ENCODE assay signal across 8 mouse cellular contexts in the genomic region with DNA sequence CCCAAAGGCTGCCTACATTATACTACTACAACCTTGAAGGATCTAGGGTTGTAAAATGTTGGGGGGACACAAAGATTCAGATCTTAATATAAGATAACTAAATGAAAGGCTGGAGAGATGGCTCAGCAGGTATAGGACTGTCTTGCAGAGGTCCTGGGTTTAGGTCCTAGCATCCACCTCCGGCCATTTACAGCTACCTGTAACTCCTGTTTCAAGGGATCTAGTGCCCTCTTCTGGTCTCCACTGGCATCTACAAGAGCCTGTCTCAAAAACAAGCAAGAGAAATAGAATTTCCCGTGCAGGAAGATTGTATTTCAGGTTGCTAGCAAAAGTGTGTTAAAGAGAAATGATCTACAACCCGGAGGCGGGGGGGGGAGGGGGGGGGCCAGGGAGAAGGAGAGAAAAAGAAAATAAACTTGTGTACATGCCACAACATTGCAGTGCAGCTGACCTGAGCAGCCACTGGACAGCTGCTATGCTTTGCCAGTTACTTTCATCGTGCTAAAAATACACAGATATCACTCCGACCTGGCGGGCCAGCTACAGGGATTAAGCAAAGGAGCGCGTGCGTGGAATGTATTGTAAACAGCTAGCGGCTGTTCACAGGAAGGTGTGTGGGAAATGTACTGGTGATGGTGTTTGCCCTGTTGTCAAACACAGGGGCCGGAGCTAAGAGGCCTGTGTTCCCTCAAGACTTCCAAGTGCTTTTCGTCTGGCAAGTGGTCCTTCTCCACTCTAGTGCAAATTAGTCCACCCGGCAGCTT. TPM values are rescaled to one million over a fixed set of nuclear protein-coding genes. Genes with fewer than 3 reads are reported as not detected.
DNase-seq lines count a peak whose midpoint lies in the region; ATAC-seq and TF ChIP-seq lines count a peak whose summit lies in the region.

No protein-coding gene starts in this region.

- ATAC-seq in liver, embryonic 14.5 days (ENCODE audit: insufficient read depth), result no peak
- no peak for ATAC-seq in stomach, embryonic 14.5 days (ENCODE audit: insufficient number of reproducible peaks, insufficient read depth, low FRiP score, low read depth)

- H3K4me3 ChIP-seq in gastrocnemius, adult 2 months, result peak overlapping the region; percentile 67
- no peak overlapping the region for H3K4me3 ChIP-seq in liver, embryonic 14.5 days (ENCODE audit: insufficient read depth in 1 of 2, low read depth in 2 of 2, low read length in 2 of 2)
- no peak overlapping the region for H3K4me3 ChIP-seq in stomach, embryonic 14.5 days (ENCODE audit: low read depth, low read length)

- H3K27me3 ChIP-seq in liver, embryonic 14.5 days (ENCODE audit: control insufficient read depth, insufficient read depth, low read length), result no peaks in the 10 kb centered on the region
- no peaks in the 10 kb centered on the region for H3K27me3 ChIP-seq in stomach, embryonic 14.5 days (ENCODE audit: control insufficient read depth, insufficient read depth, low read length)

- peak; percentile 76 for TF ChIP-seq CTCF in gastrocnemius, adult 2 months (IDR thresholded peaks at IDR 0.05)
- TF ChIP-seq CTCF in liver, embryonic 14.5 days (IDR thresholded peaks at IDR 0.05; ENCODE audit: low read depth), result peak; percentile 77

- WGBS in liver, embryonic 14.5 days (ENCODE audit: insufficient replicate concordance), result 38% methylated on average over 14 of the region's 14 CpGs
- 13% methylated on average over 14 of the region's 14 CpGs for WGBS in stomach, embryonic 14.5 days

- no peaks in the 10 kb centered on the region for H3K36me3 ChIP-seq in liver, embryonic 14.5 days (replicated peaks; ENCODE audit: control insufficient read depth, insufficient read depth, low read depth)
- H3K36me3 ChIP-seq in stomach, embryonic 14.5 days (ENCODE audit: control insufficient read depth, insufficient read depth, low read length), result no peaks in the 10 kb centered on the region

- DNase-seq in gastrocnemius, adult 2 months, result peak; percentile 76
- DNase-seq in gastrocnemius, postnatal 36 days, result no peak
- peak; percentile 90 for DNase-seq in ES-CJ7 (ENCODE audit: low read depth, low spot score)
- DNase-seq in embryo, embryonic 11 days, result peak; percentile 57
- DNase-seq in heart, postnatal 4 days, result peak; percentile 63
- DNase-seq in liver, embryonic 14.5 days (ENCODE audit: low read depth in 3 of 3, low spot score in 3 of 3), result peak in 2 of 3 experiments; percentile 57 to 59
- DNase-seq in frontal cortex, postnatal 25 days (ENCODE audit: low spot score in 2 of 2), result no peak

- H3K9ac ChIP-seq in liver, embryonic 14.5 days (replicated peaks), result no peak overlapping the region
- no peak overlapping the region for H3K9ac ChIP-seq in stomach, embryonic 14.5 days (replicated peaks; ENCODE audit: low read depth, low read length)

- TF ChIP-seq EP300 in liver, embryonic 14.5 days (IDR thresholded peaks at IDR 0.05; ENCODE audit: low read depth), result no peak

- intact Hi-C loops in gastrocnemius, adult 2 months (cut with DNase I), result loop anchor here (1.0 to 2.0 kb wide), 2 partner anchors 45 to 93 kb away; a partner anchor contains a TSS
- intact Hi-C loops in gastrocnemius, postnatal 36 days (cut with DNase I), result no loop called here

- H3K4me2 ChIP-seq in liver, embryonic 14.5 days (ENCODE audit: low read depth), result no peak overlapping the region
- H3K4me2 ChIP-seq in stomach, embryonic 14.5 days (replicated peaks; ENCODE audit: low read depth, low read length), result 0 out of 2 replicates have a peak overlapping the region, but pooled peaks have one; percentile 14

- peaks cover 11 to 13% of the 10 kb centered on the region in 2 experiments for H3K4me1 ChIP-seq in liver, embryonic 14.5 days (replicated peaks; ENCODE audit: control insufficient read depth in 2 of 2, insufficient read depth in 2 of 2, low read length in 1 of 2)
- H3K4me1 ChIP-seq in stomach, embryonic 14.5 days (ENCODE audit: control insufficient read depth, insufficient read depth, low read length), result 0 out of 2 replicates have a peak, but pooled peaks cover 9% of the 10 kb centered on the region

- H3K27ac ChIP-seq in gastrocnemius, adult 2 months, result peak overlapping the region; percentile 98
- H3K27ac ChIP-seq in liver, embryonic 14.5 days, result no peak overlapping the region
- H3K27ac ChIP-seq in stomach, embryonic 14.5 days (ENCODE audit: low read length), result peak overlapping the region; percentile 71

- no peaks in the 10 kb centered on the region for H3K9me3 ChIP-seq in liver, embryonic 14.5 days (ENCODE audit: control insufficient read depth, low read length)
- no peaks in the 10 kb centered on the region for H3K9me3 ChIP-seq in stomach, embryonic 14.5 days (ENCODE audit: control insufficient read depth, low read depth, low read length)

RNA-seq across cellular contexts. Expression of a gene that starts 8.3 kb away (rescaled TPM):
- total RNA-seq in gastrocnemius, adult 2 months (2021), result 10 to 100 TPM; 19.2 to 23.2 TPM
- 10 to 100 TPM; 18.9 to 19.0 TPM for total RNA-seq in gastrocnemius, postnatal 36 days (2021)
- 10 to 100 TPM; 12.1 to 12.7 TPM for total RNA-seq in heart, postnatal 4 days (2021)
- 17.7 and 19.0 TPM in 2 replicates for polyA plus RNA-seq in liver, embryonic 14.5 days (2012; rRNA removed)
- polyA plus RNA-seq in liver, embryonic 14.5 days (2014; fragmentation: Nextera tagmentation; extraction: Ambion mirVana), result 18.0 and 18.1 TPM in 2 replicates
- 9.0 and 9.3 TPM in 2 replicates for polyA plus RNA-seq in stomach, embryonic 14.5 days (2014; fragmentation: Nextera tagmentation; extraction: Ambion mirVana)

RNA-seq across cellular contexts. Expression of a gene that starts 13.1 kb away (rescaled TPM):
- total RNA-seq in gastrocnemius, adult 2 months (2021), result not detected
- total RNA-seq in gastrocnemius, postnatal 36 days (2021), result not detected
- not detected for total RNA-seq in heart, postnatal 4 days (2021)
- not detected in 2 replicates for polyA plus RNA-seq in liver, embryonic 14.5 days (2012; rRNA removed)
- not detected in 2 replicates for polyA plus RNA-seq in liver, embryonic 14.5 days (2014; fragmentation: Nextera tagmentation; extraction: Ambion mirVana)
- polyA plus RNA-seq in stomach, embryonic 14.5 days (2014; fragmentation: Nextera tagmentation; extraction: Ambion mirVana), result not detected in 2 replicates

RNA-seq across cellular contexts. Expression of a gene that starts 45.1 kb away (rescaled TPM):
- 10 to 100 TPM; 32.1 to 38.7 TPM for total RNA-seq in gastrocnemius, adult 2 months (2021)
- 10 to 100 TPM; 35.9 to 39.1 TPM for total RNA-seq in gastrocnemius, postnatal 36 days (2021)
- 10 to 100 TPM; 19.2 to 19.8 TPM for total RNA-seq in heart, postnatal 4 days (2021)
- polyA plus RNA-seq in liver, embryonic 14.5 days (2012; rRNA removed), result 7.4 and 9.2 TPM in 2 replicates
- 6.3 and 8.1 TPM in 2 replicates for polyA plus RNA-seq in liver, embryonic 14.5 days (2014; fragmentation: Nextera tagmentation; extraction: Ambion mirVana)
- 17.8 and 20.5 TPM in 2 replicates for polyA plus RNA-seq in stomach, embryonic 14.5 days (2014; fragmentation: Nextera tagmentation; extraction: Ambion mirVana)

Comparison
In these comparisons a context has a peak if more than half of its experiments do, and no peak if none do; other contexts are left out.
1. DNase-seq: peak in gastrocnemius, adult 2 months (single experiment), ES-CJ7 (single experiment), embryo, embryonic 11 days (single experiment), heart, postnatal 4 days (single experiment) and liver, embryonic 14.5 days (2 of 3); none in gastrocnemius, postnatal 36 days (0 of 2) and frontal cortex, postnatal 25 days (0 of 2).